Mouse (Mus musculus) gastrocnemius, adult 18-20 months (tissue): ENCODE data around the gene Gas7. TPM values are rescaled to one million over a fixed set of nuclear protein-coding genes. Genes with fewer than 3 reads are reported as not detected.

Experiments
- DNase-seq: peaks from one replicate; pipeline ENCODE4 v3.0.0; 2021; ENCODE audit warnings: low spot score
- total RNA-seq, 2 experiments: library from RNA; stranded (reverse); gene quantifications; 2 replicates each; pipeline ENCODE4 v1.2.3; 2021

Gene Gas7
- total RNA-seq, 2 experiments from 2014 or later, result 6.4 to 8.1 TPM

DNA sequence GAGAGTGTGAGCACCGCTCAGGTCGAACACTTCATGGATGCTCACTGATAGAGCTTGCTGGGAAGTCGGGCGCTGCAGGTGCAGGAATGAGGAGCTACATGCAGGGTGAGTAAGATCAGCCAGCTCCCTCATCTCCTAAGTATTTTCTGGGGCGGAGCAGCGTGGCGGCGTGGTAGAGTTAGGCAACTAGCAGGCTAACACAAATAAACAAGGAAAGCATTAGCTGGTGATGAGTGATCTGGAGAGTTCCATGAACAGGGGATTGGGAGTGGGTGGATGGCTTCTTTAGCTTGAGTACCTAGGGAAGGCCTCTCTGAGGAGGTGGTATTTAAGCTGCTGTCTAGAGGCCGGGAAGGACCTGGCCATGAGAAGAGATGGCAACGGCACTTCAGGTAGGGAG is 77.5 kb downstream of the Gas7 start:
- peak; percentile 37 for DNase-seq

DNA sequence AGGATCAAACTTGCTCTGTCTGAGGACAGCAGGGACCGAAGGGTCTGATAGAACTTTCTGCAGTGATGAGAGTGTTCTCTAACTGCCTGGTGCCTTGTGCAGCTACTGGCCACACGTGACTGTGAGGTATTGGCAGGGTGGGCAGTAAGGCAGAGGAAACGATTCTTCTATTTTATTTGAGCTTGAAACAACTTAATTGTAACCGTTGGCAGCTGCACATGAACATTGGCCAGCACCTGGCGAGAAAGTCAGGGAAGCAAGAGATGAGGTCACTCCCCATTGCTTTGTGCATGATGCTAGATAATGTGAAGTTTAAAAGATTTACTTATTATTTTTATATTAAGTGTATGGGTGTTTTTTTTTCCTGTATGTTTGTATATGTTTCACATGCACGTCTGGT is 77.9 kb downstream of the Gas7 start:
- DNase-seq, result peak; percentile 43

DNA sequence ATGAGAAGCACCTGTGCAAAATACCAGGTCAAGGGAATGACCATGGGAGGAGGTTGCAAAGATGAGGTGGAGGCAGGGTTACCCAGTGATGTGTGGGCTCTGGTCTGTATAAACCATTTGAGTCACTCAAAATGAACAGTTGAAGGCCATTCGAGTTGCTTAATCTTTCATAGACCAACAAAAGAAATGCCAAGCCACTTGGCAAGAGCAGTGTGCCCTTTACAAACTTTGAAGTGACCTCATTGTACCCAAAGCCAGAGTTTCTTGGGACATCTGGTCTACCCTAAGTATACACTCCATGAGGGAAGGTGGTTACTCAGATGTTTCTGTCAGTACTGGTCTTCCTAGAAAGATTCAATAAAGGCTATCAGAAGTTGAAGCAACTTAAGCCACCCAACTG is 80.5 kb downstream of the Gas7 start:
- DNase-seq, result no peak

DNA sequence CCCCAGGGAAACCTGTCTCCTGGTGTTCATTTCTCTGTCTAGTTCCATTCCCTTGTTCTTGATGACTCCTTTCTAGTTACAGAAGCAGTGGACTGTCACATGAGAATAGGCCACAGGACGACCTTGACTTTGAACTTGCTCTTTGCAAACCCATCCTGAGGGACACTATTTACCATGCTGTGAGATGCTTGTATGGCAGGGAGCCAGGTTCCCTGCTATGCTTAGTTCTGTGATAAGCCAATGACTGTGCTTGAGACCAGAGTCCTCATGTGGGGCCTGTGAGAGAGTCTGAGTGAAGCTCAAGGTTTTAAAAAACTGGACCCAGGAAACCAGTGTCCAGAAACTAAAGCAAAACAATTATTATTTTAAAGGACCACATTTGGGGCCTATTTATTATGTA is 81.2 kb downstream of the Gas7 start:
- no peak for DNase-seq

DNA sequence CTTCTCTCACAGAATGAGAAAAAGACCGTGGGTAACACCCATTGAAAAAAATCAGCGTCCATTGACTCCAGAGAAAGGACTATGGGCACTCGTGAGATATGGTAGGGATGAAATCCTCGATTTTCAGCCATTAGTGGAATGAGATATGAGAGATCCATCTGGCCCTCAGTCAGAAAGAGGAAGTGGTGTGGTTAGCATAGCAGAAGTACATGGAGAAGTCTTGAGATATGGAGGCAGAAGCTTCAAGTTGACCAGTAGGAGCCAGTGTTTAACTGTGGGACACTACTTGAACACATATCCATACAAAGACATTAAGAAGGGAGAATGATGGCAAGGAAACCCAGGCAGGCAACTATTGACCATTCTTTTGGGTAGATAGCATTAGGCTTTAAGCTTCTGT is 82.1 kb downstream of the Gas7 start:
- no peak for DNase-seq

DNA sequence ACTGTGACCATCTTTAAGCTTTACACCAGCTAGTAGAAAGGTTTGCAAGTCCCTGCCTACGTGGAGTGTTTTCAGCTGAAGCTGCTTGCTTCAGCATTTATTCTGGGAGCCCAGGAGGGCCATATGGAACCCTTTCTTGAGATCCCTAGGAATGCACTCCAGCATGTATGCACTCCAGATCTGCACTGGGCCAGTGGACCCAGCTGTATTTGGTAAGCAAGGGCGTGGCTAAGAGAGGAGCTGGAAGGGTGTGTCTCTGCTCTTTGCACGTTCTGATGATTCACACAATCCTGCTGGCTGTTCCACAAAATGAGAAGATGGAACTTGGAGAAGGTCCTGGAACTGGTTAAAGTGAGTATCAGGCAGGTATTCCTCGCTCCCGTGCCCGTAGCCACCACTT is 83.3 kb downstream of the Gas7 start:
- DNase-seq, result peak; percentile 55

DNA sequence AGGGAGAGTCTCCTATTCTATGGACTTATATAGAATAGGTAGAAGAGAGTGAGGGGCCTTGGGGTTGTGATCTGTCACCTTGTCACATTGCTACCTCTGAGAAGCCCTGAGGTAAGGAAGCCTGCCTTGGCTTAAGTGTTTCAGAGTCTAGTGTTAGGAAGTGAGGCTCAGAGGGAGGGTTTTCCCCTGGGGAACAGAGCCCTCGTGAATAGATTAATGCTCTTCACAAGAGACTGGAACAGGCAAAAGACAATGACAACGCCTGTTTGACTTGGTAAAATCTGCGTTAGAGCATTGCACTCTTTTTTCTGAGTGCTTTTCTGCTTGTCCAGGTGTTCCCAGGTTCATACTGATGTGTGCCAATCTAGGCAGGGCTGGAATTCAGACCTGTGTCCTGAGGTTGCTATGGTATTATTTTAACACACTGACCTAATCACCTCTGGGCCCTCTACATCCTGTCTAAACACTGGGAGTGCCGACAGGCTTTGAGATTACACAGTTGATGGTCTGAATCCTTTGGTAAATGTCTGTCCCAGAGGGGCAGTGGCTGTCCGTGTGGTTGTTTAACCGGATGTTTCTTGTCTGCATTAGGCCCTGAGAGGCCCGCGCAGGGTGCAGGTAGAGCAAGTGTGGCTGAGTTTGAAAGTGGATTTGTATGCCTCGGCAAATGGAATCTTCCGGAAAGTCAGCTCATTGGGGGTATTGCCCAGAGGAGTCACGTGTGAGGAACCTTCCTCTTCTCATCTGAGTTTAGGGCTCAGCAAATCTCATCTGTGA is 89.6 kb downstream of the Gas7 start:
- DNase-seq, result no peak

DNA sequence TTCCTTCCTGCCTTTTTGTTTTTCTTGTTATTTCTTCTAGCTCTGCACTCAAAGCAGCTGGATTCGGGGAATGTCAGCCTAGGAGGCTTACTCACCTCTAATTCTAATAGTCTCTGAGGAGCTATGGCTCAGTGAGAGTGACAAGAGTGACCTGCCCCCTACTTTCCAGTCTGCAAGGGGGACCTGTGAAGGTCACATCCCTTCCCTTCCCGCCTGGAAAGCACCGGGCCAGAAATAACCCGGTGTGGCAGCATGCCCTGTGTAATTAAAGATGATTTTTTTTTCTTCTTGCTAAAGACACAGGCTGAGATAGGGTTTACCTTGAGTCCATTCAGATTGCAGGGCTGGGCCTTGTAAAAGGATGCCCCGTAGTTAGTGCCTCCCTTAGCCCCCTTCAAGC is 91.3 kb downstream of the Gas7 start:
- DNase-seq, result peak; percentile 52

DNA sequence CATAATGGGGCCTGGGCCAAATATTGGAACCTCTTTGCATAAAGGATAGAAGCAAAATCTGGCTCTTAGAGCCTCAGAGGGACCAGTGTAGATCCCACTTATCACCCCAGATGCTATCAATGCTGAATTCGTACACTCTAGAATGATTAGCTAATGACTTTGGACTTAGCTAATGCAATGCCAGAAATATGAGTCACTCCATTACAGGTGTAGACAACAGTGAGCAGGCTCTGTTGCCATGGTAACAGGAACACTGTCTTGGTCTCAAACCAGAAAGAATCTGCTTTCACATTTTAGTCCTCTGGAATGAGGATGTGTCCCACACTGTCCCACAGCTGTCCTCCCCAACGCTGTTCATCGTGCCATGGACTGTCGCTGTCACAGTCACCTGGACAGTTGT is 94.1 kb downstream of the Gas7 start:
- DNase-seq, result no peak

DNA sequence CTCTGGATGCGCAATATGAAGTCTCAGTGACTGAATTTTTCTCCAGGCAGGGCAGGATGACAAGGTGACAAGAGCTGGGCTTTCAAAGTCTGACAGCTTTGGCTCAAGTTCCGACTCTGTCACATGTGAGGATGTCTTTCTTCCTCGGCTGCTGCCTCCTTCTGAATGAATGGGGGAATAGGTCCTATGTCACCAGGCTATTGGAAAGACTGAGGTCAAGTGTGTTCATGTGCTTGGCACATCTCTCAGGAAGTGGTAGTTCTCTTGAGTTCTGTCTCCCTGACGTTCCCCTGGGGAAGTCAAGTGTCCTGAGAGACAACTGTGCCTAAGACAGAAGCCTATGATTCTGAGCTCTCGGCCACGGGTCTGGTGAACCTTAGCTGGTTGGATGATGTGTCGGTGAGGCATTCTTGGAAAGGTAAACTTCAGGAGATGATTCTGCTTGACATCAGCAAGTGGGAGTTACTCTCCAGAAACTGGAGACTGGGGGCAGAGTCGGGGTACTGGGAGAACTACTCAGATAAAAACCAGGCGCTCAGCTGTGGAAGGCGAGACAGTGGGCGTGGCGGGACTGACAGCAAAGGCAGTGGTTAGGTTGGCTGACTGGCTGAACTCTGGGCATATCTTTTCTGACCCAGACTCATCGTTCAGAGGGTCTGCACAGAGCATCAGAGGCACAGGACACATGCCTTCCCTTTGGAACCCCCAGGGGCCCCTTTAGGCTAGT is 94.7 kb downstream of the Gas7 start:
- DNase-seq, result no peak

DNA sequence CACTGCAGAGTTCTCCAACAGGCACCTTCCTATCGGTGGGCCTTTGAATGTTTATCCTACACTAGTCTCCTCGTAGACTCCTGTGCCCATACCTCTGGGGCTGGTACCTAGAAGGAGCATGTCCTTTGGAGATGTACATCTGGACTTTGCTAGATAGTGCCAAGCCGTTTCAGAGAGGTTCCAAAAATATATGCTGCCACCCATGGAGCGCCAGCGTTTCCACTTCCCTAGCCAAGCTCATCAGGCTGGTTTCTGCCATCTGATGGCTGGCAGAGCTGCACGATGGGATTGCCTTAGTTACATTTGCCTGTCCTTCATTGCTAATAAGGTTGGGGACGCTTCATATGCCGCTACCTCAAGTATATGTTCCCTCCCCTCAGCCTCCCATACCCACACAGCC is 97.2 kb downstream of the Gas7 start:
- DNase-seq, result no peak

DNA sequence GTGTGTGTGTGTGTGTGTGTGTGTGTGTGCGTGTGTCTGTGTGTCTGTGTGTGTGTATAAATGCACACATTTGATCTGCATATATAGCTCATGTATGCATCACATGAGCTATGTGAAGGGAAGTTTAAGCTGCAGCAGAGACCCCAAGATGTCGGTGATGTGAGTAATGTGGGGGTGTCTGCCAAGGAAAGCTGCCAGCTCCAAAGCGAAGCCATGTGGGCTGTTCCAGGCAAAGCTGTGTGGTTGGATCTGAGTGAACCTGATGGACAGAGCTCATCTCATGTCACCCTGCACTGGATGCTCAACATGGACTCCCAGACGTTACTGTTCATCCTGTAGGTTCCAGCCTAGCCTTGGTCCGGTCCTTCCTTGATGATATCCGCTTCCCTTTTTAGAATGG is 99.0 kb downstream of the Gas7 start:
- no peak for DNase-seq

DNA sequence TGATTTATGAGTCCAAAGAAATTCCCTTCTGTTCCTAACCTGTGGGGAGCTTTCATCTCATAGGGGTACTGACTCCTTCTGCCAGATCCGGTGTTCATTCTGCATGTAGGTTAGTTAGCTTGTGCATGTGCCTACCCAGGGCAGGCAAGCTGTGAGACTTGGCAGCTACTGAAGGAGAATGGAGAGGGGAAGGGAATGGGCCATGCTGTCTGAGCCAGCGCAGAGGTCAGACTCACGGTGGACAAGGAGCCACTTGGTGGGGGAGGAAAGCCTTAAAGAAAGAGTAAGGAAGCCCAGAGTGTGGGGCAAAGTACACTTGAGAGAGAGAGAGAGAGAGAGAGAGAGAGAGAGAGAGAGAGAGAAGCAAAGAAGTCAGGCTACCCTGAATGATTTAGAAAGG is 101.1 kb downstream of the Gas7 start:
- DNase-seq, result no peak

DNA sequence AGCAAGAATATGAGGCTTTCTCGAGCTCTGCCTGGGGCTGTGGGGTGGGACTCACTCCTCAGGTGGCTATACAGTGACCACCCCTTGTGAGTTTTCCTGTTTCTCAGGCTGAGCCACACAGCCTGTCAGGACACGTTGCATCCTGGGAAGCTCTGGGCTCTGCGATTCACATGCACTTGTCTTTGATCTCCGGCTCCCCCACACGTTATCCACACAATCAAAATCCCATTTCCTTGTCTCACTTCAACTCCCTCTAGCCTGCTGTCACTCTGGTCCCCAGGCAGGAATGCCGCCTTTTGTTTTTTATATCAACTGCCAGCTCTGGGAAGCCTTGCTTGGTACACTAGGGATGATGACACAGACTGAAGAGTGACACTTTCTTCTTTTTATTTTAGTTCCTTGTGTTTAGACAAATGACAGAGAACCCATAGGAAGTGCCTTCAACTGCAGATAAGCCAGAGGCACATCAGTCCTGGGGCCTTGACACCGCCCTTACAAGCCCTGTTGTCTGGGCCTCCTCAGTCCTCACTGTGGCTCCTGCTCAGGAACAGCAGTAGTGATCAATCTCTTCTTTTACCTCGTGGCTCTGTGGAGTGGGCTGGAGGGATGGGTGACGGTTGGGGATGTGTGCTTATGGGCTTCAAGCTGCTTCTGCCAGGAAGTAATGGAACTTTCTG is 103.7 kb downstream of the Gas7 start:
- DNase-seq, result no peak

DNA sequence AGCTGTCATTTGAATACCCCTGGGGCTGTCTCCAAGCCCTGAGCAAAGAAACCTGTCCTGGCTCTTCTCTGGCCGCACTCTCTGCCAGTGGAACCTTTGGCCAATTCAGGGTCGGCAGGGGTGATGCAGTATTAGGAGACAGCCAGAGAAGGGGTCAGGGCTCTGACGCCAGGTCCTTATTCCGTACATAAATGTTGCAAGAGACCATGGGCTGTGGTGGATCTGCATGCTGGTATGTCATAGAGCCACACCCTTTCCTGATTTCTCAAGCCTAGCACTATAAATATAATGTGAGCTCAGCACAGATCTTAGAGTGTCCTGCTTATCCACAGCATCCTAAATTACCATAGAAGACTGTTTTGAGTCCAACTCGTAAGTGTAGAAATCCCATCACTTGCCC is 104.3 kb downstream of the Gas7 start:
- peak; percentile 58 for DNase-seq

DNA sequence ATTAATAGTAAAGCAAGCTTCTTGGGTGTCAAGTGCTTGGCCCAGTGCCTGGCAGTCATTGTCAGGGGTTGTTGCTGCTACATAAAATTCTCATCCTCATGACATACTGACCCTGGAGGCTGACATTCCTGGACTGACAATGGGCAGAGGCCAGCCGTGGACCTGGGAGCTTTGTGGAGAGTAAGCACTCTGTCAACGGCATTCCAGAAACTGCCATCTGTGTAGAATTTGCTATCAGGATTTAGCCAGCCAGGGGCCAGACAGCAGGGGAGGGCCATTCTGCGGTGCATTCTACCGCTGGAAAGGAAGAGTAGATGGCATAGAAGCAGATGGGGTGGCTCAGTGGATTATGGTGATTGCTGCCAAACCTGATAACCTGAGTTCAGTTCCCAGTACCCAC is 106.4 kb downstream of the Gas7 start:
- DNase-seq, result no peak

DNA sequence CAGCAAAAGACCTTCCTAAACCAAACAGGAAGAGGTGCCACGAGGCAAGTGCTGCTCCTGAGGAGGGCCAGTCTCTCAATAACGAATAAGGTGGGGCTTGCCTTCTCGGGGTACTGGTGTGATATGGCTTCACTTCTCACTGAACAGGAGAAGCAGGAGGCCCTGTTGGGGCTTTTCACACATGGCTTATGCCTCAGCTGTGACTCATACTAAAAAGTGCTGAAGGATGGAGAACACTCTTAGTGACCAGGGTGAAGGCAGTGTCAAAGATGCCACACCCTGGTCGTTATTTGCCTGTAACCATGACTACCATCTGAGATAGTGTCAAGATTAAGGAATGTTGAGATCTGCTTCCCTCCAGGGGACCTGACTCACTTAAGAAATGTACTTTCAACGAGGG is 107.9 kb downstream of the Gas7 start:
- DNase-seq, result peak; percentile 38

DNA sequence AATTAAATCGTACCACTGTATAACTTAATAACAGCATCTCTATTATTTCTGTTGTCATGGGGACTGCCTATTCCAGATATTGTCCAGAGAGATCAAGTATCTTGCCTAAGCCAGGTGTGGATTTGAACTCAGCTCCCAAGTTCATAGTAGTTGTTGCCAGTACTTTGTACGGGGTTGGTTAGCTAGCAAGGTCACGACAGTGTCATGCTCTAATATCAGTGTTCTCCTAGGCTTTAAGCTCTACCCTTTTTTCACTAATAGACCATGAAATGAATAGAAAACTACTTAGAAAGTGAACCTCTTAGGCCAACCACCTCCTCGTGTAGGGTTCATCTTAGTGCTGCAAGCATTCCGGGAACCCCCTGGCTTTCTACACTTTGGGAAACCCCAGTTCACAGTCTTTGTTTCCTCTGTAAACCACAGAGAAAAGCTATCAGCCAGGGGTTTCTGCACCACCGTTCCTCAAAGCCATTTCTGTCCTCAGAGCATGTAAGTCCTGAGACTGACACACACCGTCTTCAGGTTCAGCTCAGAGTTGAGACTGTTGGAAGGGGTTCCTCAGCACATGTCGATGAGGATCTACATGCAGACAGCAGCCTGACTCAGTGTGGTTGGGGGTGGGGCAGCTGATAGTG is 108.9 kb downstream of the Gas7 start:
- no peak for DNase-seq

DNA sequence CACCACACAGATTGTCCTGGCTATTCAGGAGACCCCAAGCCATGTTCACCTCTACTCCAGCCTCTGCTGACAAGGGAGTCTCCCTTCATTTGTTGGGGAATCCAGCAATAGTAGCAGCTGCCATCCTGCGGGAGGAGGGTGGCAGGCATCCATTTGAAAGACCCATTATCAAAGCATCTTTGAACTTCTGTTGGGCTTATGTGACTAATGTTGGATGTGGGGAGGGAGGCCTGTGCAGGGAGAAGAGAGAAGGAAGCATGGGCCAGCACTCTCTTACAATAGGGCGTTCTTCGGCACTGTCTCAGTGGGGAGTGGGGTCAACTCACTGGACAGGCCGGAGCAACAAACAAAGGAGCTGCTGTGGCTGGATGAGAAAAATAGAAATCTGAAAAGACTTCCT is 110.3 kb downstream of the Gas7 start:
- DNase-seq, result no peak

DNA sequence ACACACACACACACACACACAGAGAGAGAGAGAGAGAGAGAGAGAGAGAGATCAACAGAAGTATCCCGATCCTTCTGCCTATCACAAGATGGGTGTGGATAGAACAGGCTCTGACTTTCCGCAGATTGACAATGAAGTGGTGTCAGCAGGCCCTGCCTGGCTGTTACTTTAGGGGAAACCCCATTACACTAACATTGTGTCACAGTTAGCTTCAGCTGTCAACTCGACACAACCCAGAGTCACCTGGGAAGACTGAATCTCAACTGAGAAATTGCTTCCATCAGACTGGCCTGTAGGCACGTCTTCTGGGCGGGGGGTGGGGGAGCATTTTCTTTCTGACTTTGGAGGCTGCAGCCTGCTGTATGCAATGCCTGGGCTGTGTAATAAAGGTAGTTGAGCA is 111.5 kb downstream of the Gas7 start:
- DNase-seq, result no peak

DNA sequence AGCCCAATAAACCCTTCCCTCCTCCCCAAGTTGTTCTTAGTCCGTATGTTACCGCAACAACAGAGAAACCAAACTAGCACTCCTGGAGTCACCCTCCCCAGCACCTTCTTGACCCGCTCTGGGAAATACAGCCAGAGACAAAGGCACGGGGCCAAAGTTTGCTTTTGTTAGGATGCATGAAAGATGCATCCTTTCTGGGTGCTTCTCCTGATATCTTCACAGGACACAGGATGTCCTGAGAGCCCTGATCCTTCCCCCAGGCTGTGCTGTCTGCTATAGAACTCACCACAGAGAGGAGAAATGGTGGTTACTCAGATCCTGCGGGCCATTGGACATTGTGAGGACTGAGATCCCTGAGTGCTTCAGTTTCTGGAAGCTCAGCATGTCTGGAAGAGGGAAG is 111.9 kb downstream of the Gas7 start:
- no peak for DNase-seq

DNA sequence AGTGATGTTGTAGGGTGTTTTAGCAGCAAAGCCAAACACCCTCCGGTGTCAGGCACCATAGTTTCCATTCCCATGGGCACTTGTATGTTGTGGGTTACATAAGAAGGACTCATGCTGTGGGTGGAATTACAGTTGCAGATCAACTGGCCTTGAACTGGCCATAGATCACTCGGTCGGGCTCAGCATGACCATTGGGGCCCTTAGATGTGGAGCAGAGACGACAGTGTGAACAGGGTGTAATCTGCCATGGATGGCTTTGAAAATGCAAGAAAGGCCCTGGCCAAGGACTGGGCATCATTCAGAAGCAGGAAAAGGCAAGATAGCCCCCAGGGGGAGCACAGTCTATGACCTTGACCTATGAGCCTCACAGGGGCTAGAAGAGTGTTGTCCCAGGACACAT is 112.8 kb downstream of the Gas7 start:
- no peak for DNase-seq
